Mouse (Mus musculus) heart, embryonic 15.5 days (tissue): ENCODE results near the gene Pdzph1. TPM values are rescaled to one million over a fixed set of nuclear protein-coding genes. Genes with fewer than 3 reads are reported as not detected.

Source experiments
- ATAC-seq: fragments of 200-750 bp; cut with Nextera tagmentation; replicated peaks from 2 replicates; pipeline ENCODE4 v1.8.0; 2017; ENCODE audit warnings: low read depth, moderate TSS enrichment; ENCODE audit not compliant: insufficient number of reproducible peaks, insufficient read depth, low FRiP score
- H3K27ac ChIP-seq: fragments of 300-500 bp; sonication (generic); 2 replicates; pipeline ENCODE4 v1.5.1; 2015; ENCODE audit warnings: mild to moderate bottlenecking, inconsistent platforms
- H3K27me3 ChIP-seq: fragments of 300-500 bp; sonication (generic); 2 replicates; pipeline ENCODE4 v1.6.1; 2015; ENCODE audit warnings: inconsistent platforms
- H3K36me3 ChIP-seq: fragments of 300-500 bp; sonication (generic); 2 replicates; pipeline ENCODE4 v1.6.1; 2015; ENCODE audit warnings: mild to moderate bottlenecking, inconsistent platforms
- H3K4me1 ChIP-seq: fragments of 300-500 bp; sonication (generic); replicated peaks from 2 replicates; pipeline ENCODE4 v1.6.1; 2015; ENCODE audit warnings: inconsistent platforms
- H3K4me2 ChIP-seq: fragments of 300-500 bp; sonication (generic); 2 replicates; pipeline ENCODE4 v1.6.1; 2015; ENCODE audit warnings: inconsistent platforms, mild to moderate bottlenecking, moderate library complexity
- H3K4me3 ChIP-seq: fragments of 300-500 bp; sonication (generic); 2 replicates; pipeline ENCODE4 v1.5.1; 2015; ENCODE audit warnings: mild to moderate bottlenecking, inconsistent platforms
- H3K9ac ChIP-seq: fragments of 300-500 bp; sonication (generic); 2 replicates; pipeline ENCODE4 v1.6.1; 2015; ENCODE audit warnings: mild to moderate bottlenecking, inconsistent platforms
- H3K9me3 ChIP-seq: fragments of 300-500 bp; sonication (generic); replicated peaks from 2 replicates; pipeline ENCODE4 v1.6.1; 2016; ENCODE audit warnings: inconsistent platforms
- WGBS: fragments of 180-500 bp; shearing (Covaris S2); methylation state at CpG from one replicate; pipeline ENCODE4 v1.1.7; 2015; ENCODE audit warnings: mixed read lengths; 5-methylcytosine and 5-hydroxymethylcytosine counted together
- polyA plus RNA-seq: library from polyadenylated mRNA; unstranded; fragments of >200 nt; fragmentation: Nextera tagmentation; extraction: Ambion mirVana; gene quantifications from 2 replicates; pipeline ENCODE4 v1.2.1, GENCODE M21; 2015

The Pdzph1 gene
- polyA plus RNA-seq, 1 experiment from 2014 or later = not detected

GRCm38 (mm10) chr17:58919927-58920326 lies 71.2 kb downstream of the Pdzph1 start:
- Histone ChIP-seq H3K27ac (no peak overlapping the region), H3K4me1 (no peaks in the 10 kb centered on the region), H3K4me3 (no peak overlapping the region), H3K36me3 (no peaks in the 10 kb centered on the region), H3K27me3 (no peaks in the 10 kb centered on the region), H3K9ac (no peak overlapping the region), H3K9me3 (no peaks in the 10 kb centered on the region), H3K4me2 (no peak overlapping the region)
- 79% methylated on average over 4 of the region's 4 CpGs for WGBS
- no peak for ATAC-seq

DNA sequence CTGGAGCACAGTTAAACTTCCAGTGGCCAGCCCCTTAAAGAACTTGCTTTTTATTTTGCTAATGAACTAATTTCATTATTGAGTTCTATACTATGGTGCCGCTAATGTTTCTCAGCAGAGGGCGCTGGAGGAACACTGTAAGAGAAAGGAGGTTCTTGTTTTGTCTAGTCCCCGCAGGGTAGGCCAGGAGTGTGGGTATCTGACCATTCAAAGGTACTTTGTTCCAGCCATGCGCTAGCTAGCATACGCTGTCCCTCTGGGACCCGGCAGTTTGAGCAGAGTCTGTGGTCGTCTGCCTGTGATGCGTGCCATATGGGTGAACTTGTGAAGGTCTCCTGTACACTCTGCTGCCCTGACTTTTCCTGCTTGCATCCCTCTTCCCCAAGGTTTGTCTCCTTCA lies 72.1 kb downstream of the Pdzph1 start:
- whole genome bisulfite sequencing = 13% methylated on average over 8 of the region's 8 CpGs
- ATAC-seq = no peak
- H3K4me3 ChIP-seq = no peak overlapping the region
- no peak overlapping the region for H3K27ac ChIP-seq
- H3K27me3 ChIP-seq = no peaks in the 10 kb centered on the region
- H3K4me2 ChIP-seq = no peak overlapping the region
- H3K9me3 ChIP-seq = no peaks in the 10 kb centered on the region
- H3K36me3 ChIP-seq = no peaks in the 10 kb centered on the region
- H3K4me1 ChIP-seq = no peaks in the 10 kb centered on the region
- H3K9ac ChIP-seq = no peak overlapping the region

- H3K4me1 ChIP-seq = no peaks in the 10 kb centered on the region
- ATAC-seq = no peak
- H3K9ac ChIP-seq = no peak overlapping the region
- H3K27me3 ChIP-seq = no peaks in the 10 kb centered on the region
- no peaks in the 10 kb centered on the region for H3K9me3 ChIP-seq
- WGBS = 75% methylated on average over 3 of the region's 3 CpGs
- H3K4me3 ChIP-seq = no peak overlapping the region
- no peak overlapping the region for H3K4me2 ChIP-seq
- H3K36me3 ChIP-seq = no peaks in the 10 kb centered on the region
- no peak overlapping the region for H3K27ac ChIP-seq
Measured at GRCm38 (mm10) chr17:58918539-58918938, 72.6 kb downstream of the Pdzph1 start.

GRCm38 (mm10) chr17:58911564-58911963 lies 79.6 kb downstream of the Pdzph1 start:
- H3K27ac ChIP-seq = no peak overlapping the region
- 59% methylated on average over 7 of the region's 7 CpGs for WGBS
- ATAC-seq = no peak
- no peaks in the 10 kb centered on the region for H3K9me3 ChIP-seq
- H3K4me3 ChIP-seq = no peak overlapping the region
- H3K36me3 ChIP-seq = no peaks in the 10 kb centered on the region
- H3K4me1 ChIP-seq = no peaks in the 10 kb centered on the region
- no peak overlapping the region for H3K4me2 ChIP-seq
- H3K9ac ChIP-seq = no peak overlapping the region
- H3K27me3 ChIP-seq = no peaks in the 10 kb centered on the region

DNA sequence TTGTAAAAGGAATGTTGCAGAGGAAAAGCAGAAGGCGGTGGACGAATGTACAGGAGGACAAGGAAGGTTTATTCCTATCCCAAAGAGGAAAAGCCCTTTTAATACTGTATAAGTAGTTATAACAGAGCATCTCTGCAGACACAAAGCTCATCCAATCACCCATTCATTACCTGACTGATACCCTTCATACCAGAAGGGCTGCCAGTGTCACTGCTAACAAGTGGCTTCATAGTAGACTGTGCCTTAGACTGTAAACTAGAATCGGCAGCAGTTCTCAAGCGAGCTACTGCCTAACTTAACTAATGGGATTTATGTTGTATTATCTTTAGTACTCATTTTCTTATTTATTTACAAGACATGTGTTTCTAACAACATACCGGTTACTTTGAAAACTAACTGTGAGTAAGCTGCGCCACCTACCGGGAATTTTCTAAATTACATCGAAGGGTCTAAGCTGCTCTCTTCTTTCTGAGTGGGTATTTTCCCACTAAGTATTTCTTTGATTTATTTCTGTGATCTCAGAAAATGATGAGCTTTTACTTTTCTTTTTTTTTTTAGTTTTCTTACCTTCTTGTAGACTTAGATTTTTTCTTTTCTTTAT lies 82.0 kb downstream of the Pdzph1 start:
- WGBS = 30% methylated on average over 8 of the region's 8 CpGs
- Histone ChIP-seq H3K4me1 (no peaks in the 10 kb centered on the region), H3K27me3 (no peaks in the 10 kb centered on the region), H3K27ac (no peak overlapping the region), H3K9ac (no peak overlapping the region), H3K4me3 (no peak overlapping the region), H3K4me2 (no peak overlapping the region), H3K36me3 (no peaks in the 10 kb centered on the region), H3K9me3 (no peaks in the 10 kb centered on the region)
- ATAC-seq = no peak

- Histone ChIP-seq H3K27me3 (no peaks in the 10 kb centered on the region), H3K4me1 (no peaks in the 10 kb centered on the region), H3K4me3 (no peak overlapping the region), H3K27ac (no peak overlapping the region), H3K9me3 (no peaks in the 10 kb centered on the region), H3K36me3 (no peaks in the 10 kb centered on the region), H3K9ac (no peak overlapping the region), H3K4me2 (no peak overlapping the region)
- WGBS = 55% methylated on average over 2 of the region's 2 CpGs
- no peak for ATAC-seq
Measured at GRCm38 (mm10) chr17:58906001-58906400, 85.2 kb downstream of the Pdzph1 start.

GRCm38 (mm10) chr17:58891488-58892210 lies 99.5 kb downstream of the Pdzph1 start:
- WGBS = 52% methylated on average over 4 of the region's 4 CpGs
- no peak overlapping the region for H3K9ac ChIP-seq
- H3K36me3 ChIP-seq = no peaks in the 10 kb centered on the region
- no peak overlapping the region for H3K4me2 ChIP-seq
- no peak for ATAC-seq
- H3K9me3 ChIP-seq = no peaks in the 10 kb centered on the region
- no peaks in the 10 kb centered on the region for H3K27me3 ChIP-seq
- no peaks in the 10 kb centered on the region for H3K4me1 ChIP-seq
- H3K4me3 ChIP-seq = no peak overlapping the region
- no peak overlapping the region for H3K27ac ChIP-seq

- Histone ChIP-seq H3K27ac (no peak overlapping the region), H3K9me3 (no peaks in the 10 kb centered on the region), H3K36me3 (no peaks in the 10 kb centered on the region), H3K4me3 (no peak overlapping the region), H3K9ac (no peak overlapping the region), H3K4me2 (no peak overlapping the region), H3K4me1 (no peaks in the 10 kb centered on the region), H3K27me3 (no peaks in the 10 kb centered on the region)
- no peak for ATAC-seq
- 69% methylated on average over 4 of the region's 4 CpGs for WGBS
Measured at GRCm38 (mm10) chr17:58889905-58890645, 101.1 kb downstream of the Pdzph1 start.

GRCm38 (mm10) chr17:58884393-58884792 lies 106.8 kb downstream of the Pdzph1 start:
- Histone ChIP-seq H3K36me3 (no peaks in the 10 kb centered on the region), H3K4me2 (no peak overlapping the region), H3K4me1 (no peaks in the 10 kb centered on the region), H3K27me3 (no peaks in the 10 kb centered on the region), H3K4me3 (no peak overlapping the region), H3K27ac (no peak overlapping the region), H3K9me3 (no peaks in the 10 kb centered on the region), H3K9ac (no peak overlapping the region)
- WGBS = 54% methylated on average over 1 of the region's 1 CpGs
- ATAC-seq = no peak

GRCm38 (mm10) chr17:58873356-58873755 lies 117.8 kb downstream of the Pdzph1 start:
- no peak overlapping the region for H3K9ac ChIP-seq
- no peak overlapping the region for H3K4me2 ChIP-seq
- no peak overlapping the region for H3K27ac ChIP-seq
- no peak for ATAC-seq
- H3K4me1 ChIP-seq = no peaks in the 10 kb centered on the region
- H3K4me3 ChIP-seq = no peak overlapping the region
- no peaks in the 10 kb centered on the region for H3K36me3 ChIP-seq
- H3K9me3 ChIP-seq = no peaks in the 10 kb centered on the region
- no peaks in the 10 kb centered on the region for H3K27me3 ChIP-seq
- WGBS = 41% methylated on average over 1 of the region's 1 CpGs

DNA sequence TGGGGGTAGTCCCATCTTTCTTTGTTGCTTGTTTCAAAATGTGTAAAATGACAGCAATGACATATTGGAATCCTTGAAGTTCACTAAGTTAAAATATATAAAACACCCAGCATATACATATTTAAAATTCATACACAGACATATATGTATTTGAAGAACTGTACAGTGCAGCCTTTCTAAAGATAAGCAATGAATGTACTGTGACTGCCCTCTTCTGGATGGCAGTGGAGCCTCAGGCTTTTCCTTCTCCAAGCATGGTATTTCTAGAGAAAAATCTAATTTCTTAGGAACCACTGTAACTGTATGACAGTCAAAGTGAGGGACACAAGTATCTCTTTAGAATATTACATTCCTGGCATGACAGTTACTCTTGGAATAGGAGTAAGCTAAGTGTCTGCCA lies 120.4 kb downstream of the Pdzph1 start:
- no peak overlapping the region for H3K9ac ChIP-seq
- no peaks in the 10 kb centered on the region for H3K4me1 ChIP-seq
- H3K27ac ChIP-seq = no peak overlapping the region
- H3K9me3 ChIP-seq = no peaks in the 10 kb centered on the region
- no peaks in the 10 kb centered on the region for H3K36me3 ChIP-seq
- no peak overlapping the region for H3K4me3 ChIP-seq
- no peak overlapping the region for H3K4me2 ChIP-seq
- no peak for ATAC-seq
- H3K27me3 ChIP-seq = no peaks in the 10 kb centered on the region
